Mouse (Mus musculus): ENCODE measurements around the gene Lmnb2. TPM values are rescaled to one million over a fixed set of nuclear protein-coding genes. Genes with fewer than 3 reads are reported as not detected.

Gene Lmnb2
- polyA plus RNA-seq, 1 experiment from 2014 or later: 85.6 TPM

GRCm38 (mm10) chr10:80955536-80955935, 37.5 kb upstream of the Lmnb2 start:
- H3K27me3 ChIP-seq (ENCODE audit: poor library complexity, severe bottlenecking): 0 out of 2 replicates have a peak, but pooled peaks cover 7% of the 10 kb centered on the region

GRCm38 (mm10) chr10:80954843-80955242, 36.8 kb upstream of the Lmnb2 start:
- H3K27me3 ChIP-seq (ENCODE audit: poor library complexity, severe bottlenecking): 0 out of 2 replicates have a peak, but pooled peaks cover 14% of the 10 kb centered on the region
- no peak overlapping the region for H3K4me3 ChIP-seq
- H3K4me1 ChIP-seq: peaks cover 19% of the 10 kb centered on the region
- no peak for DNase-seq (ENCODE audit: extremely low spot score, low spot score)
- H3K9me3 ChIP-seq: no peaks in the 10 kb centered on the region
- WGBS: 90% methylated on average over 6 of the region's 6 CpGs
- no peaks in the 10 kb centered on the region for H3K36me3 ChIP-seq (replicated peaks)
- H3K27ac ChIP-seq: no peak overlapping the region

More at GRCm38 (mm10) chr10:80955536-80955935, 37.5 kb upstream of the Lmnb2 start:
- Histone ChIP-seq H3K9me3 (no peaks in the 10 kb centered on the region), H3K4me1 (peaks cover 18% of the 10 kb centered on the region), H3K27ac (peak overlapping the region; percentile 79), H3K36me3 (replicated peaks) (no peaks in the 10 kb centered on the region), H3K4me3 (peak overlapping the region; percentile 15)
- DNase-seq (ENCODE audit: extremely low spot score, low spot score): peak; percentile 62
- WGBS: 18% methylated on average over 9 of the region's 9 CpGs

GRCm38 (mm10) chr10:80954415-80954814, 36.4 kb upstream of the Lmnb2 start:
- WGBS: 90% methylated on average over 13 of the region's 13 CpGs
- H3K27ac ChIP-seq: no peak overlapping the region
- peaks cover 23% of the 10 kb centered on the region for H3K4me1 ChIP-seq
- no peak for DNase-seq (ENCODE audit: extremely low spot score, low spot score)
- H3K36me3 ChIP-seq (replicated peaks): no peaks in the 10 kb centered on the region
- no peaks in the 10 kb centered on the region for H3K9me3 ChIP-seq
- no peak overlapping the region for H3K4me3 ChIP-seq
- H3K27me3 ChIP-seq (ENCODE audit: poor library complexity, severe bottlenecking): 0 out of 2 replicates have a peak, but pooled peaks cover 18% of the 10 kb centered on the region

- Histone ChIP-seq H3K9me3 (no peaks in the 10 kb centered on the region), H3K4me1 (peaks cover 43% of the 10 kb centered on the region), H3K36me3 (replicated peaks) (no peaks in the 10 kb centered on the region), H3K27me3 (ENCODE audit: poor library complexity, severe bottlenecking) (0 out of 2 replicates have a peak, but pooled peaks cover 19% of the 10 kb centered on the region), H3K27ac (no peak overlapping the region), H3K4me3 (no peak overlapping the region)
- 79% methylated on average over 15 of the region's 15 CpGs for WGBS
- no peak for DNase-seq (ENCODE audit: extremely low spot score, low spot score)
Measured at GRCm38 (mm10) chr10:80952449-80952848, 34.4 kb upstream of the Lmnb2 start.

GRCm38 (mm10) chr10:80951761-80952390, 33.8 kb upstream of the Lmnb2 start:
- DNase-seq (ENCODE audit: extremely low spot score, low spot score): no peak
- Histone ChIP-seq H3K27ac (no peak overlapping the region), H3K27me3 (ENCODE audit: poor library complexity, severe bottlenecking) (0 out of 2 replicates have a peak, but pooled peaks cover 19% of the 10 kb centered on the region), H3K4me1 (peaks cover 49% of the 10 kb centered on the region), H3K9me3 (no peaks in the 10 kb centered on the region), H3K36me3 (replicated peaks) (no peaks in the 10 kb centered on the region), H3K4me3 (no peak overlapping the region)
- WGBS: 85% methylated on average over 10 of the region's 10 CpGs

GRCm38 (mm10) chr10:80950314-80950713, 32.3 kb upstream of the Lmnb2 start:
- no peak for DNase-seq (ENCODE audit: extremely low spot score, low spot score)

GRCm38 (mm10) chr10:80949081-80949480, 31.0 kb upstream of the Lmnb2 start:
- H3K9me3 ChIP-seq: no peaks in the 10 kb centered on the region
- 80% methylated on average over 3 of the region's 3 CpGs for WGBS
- H3K36me3 ChIP-seq (replicated peaks): no peaks in the 10 kb centered on the region
- H3K27ac ChIP-seq: 0 out of 2 replicates have a peak overlapping the region, but pooled peaks have one; percentile 20
- H3K27me3 ChIP-seq (ENCODE audit: poor library complexity, severe bottlenecking): 0 out of 2 replicates have a peak, but pooled peaks cover 19% of the 10 kb centered on the region
- DNase-seq (ENCODE audit: extremely low spot score, low spot score): no peak
- no peak overlapping the region for H3K4me3 ChIP-seq
- peaks cover 37% of the 10 kb centered on the region for H3K4me1 ChIP-seq

More at GRCm38 (mm10) chr10:80950314-80950713, 32.3 kb upstream of the Lmnb2 start:
- no peaks in the 10 kb centered on the region for H3K36me3 ChIP-seq (replicated peaks)
- no peaks in the 10 kb centered on the region for H3K9me3 ChIP-seq
- H3K4me3 ChIP-seq: no peak overlapping the region
- H3K27ac ChIP-seq: no peak overlapping the region
- 0 out of 2 replicates have a peak, but pooled peaks cover 19% of the 10 kb centered on the region for H3K27me3 ChIP-seq (ENCODE audit: poor library complexity, severe bottlenecking)
- 28% methylated on average over 5 of the region's 5 CpGs for WGBS
- peaks cover 43% of the 10 kb centered on the region for H3K4me1 ChIP-seq

GRCm38 (mm10) chr10:80948570-80948969, 30.5 kb upstream of the Lmnb2 start:
- Histone ChIP-seq H3K4me3 (no peak overlapping the region), H3K27ac (0 out of 2 replicates have a peak overlapping the region, but pooled peaks have one; percentile 20), H3K27me3 (ENCODE audit: poor library complexity, severe bottlenecking) (0 out of 2 replicates have a peak, but pooled peaks cover 19% of the 10 kb centered on the region), H3K4me1 (peaks cover 39% of the 10 kb centered on the region), H3K36me3 (replicated peaks) (no peaks in the 10 kb centered on the region), H3K9me3 (no peaks in the 10 kb centered on the region)
- no peak for DNase-seq (ENCODE audit: extremely low spot score, low spot score)
- 42% methylated on average over 6 of the region's 6 CpGs for WGBS

- WGBS: 78% methylated on average over 2 of the region's 2 CpGs
- H3K27me3 ChIP-seq (ENCODE audit: poor library complexity, severe bottlenecking): 0 out of 2 replicates have a peak, but pooled peaks cover 14% of the 10 kb centered on the region
- H3K4me1 ChIP-seq: peaks cover 42% of the 10 kb centered on the region
- H3K9me3 ChIP-seq: no peaks in the 10 kb centered on the region
- H3K4me3 ChIP-seq: no peak overlapping the region
- H3K27ac ChIP-seq: no peak overlapping the region
- H3K36me3 ChIP-seq (replicated peaks): no peaks in the 10 kb centered on the region
- DNase-seq (ENCODE audit: extremely low spot score, low spot score): no peak
Measured at GRCm38 (mm10) chr10:80947802-80948201, 29.8 kb upstream of the Lmnb2 start.

GRCm38 (mm10) chr10:80946684-80947437, 28.8 kb upstream of the Lmnb2 start:
- 69% methylated on average over 14 of the region's 14 CpGs for WGBS
- no peak overlapping the region for H3K4me3 ChIP-seq
- DNase-seq (ENCODE audit: extremely low spot score, low spot score): no peak
- no peaks in the 10 kb centered on the region for H3K9me3 ChIP-seq
- peaks cover 42% of the 10 kb centered on the region for H3K4me1 ChIP-seq
- H3K27ac ChIP-seq: peak overlapping the region; percentile 56; the same call in 1 of the 2 replicates
- 0 out of 2 replicates have a peak, but pooled peaks cover 13% of the 10 kb centered on the region for H3K27me3 ChIP-seq (ENCODE audit: poor library complexity, severe bottlenecking)
- H3K36me3 ChIP-seq (replicated peaks): no peaks in the 10 kb centered on the region

GRCm38 (mm10) chr10:80944231-80944630, 26.2 kb upstream of the Lmnb2 start:
- peaks cover 53% of the 10 kb centered on the region for H3K4me1 ChIP-seq
- H3K4me3 ChIP-seq: no peak overlapping the region
- H3K27ac ChIP-seq: no peak overlapping the region
- H3K9me3 ChIP-seq: no peaks in the 10 kb centered on the region
- 90% methylated on average over 5 of the region's 5 CpGs for WGBS
- DNase-seq (ENCODE audit: extremely low spot score, low spot score): no peak
- peaks cover 23% of the 10 kb centered on the region for H3K27me3 ChIP-seq (ENCODE audit: poor library complexity, severe bottlenecking)
- H3K36me3 ChIP-seq (replicated peaks): no peaks in the 10 kb centered on the region

GRCm38 (mm10) chr10:80943701-80944100, 25.7 kb upstream of the Lmnb2 start:
- Histone ChIP-seq H3K4me3 (no peak overlapping the region), H3K27ac (no peak overlapping the region), H3K27me3 (ENCODE audit: poor library complexity, severe bottlenecking) (peaks cover 28% of the 10 kb centered on the region), H3K4me1 (peaks cover 53% of the 10 kb centered on the region), H3K36me3 (replicated peaks) (no peaks in the 10 kb centered on the region), H3K9me3 (no peaks in the 10 kb centered on the region)
- DNase-seq (ENCODE audit: extremely low spot score, low spot score): no peak
- whole genome bisulfite sequencing: 91% methylated on average over 9 of the region's 9 CpGs

- Histone ChIP-seq H3K36me3 (replicated peaks) (no peaks in the 10 kb centered on the region), H3K4me3 (no peak overlapping the region), H3K27me3 (ENCODE audit: poor library complexity, severe bottlenecking) (peaks cover 36% of the 10 kb centered on the region), H3K9me3 (no peaks in the 10 kb centered on the region), H3K4me1 (peaks cover 53% of the 10 kb centered on the region), H3K27ac (no peak overlapping the region)
- no peak for DNase-seq (ENCODE audit: extremely low spot score, low spot score)
- 62% methylated on average over 8 of the region's 8 CpGs for WGBS
Measured at GRCm38 (mm10) chr10:80942919-80943318, 24.9 kb upstream of the Lmnb2 start.

Data from forebrain, embryonic 10.5 days (tissue).